Mouse (Mus musculus) liver, adult 2 months (tissue): ENCODE data around the gene Atp6v1g2.

Experiments used
- CTCF ChIP-seq: fragments of 200-500 bp; IDR thresholded peaks from 2 replicates; pipeline ENCODE4 v1.5.1; 2011; ENCODE audit warnings: low read depth, low read length, control low read depth
- POLR2A ChIP-seq: fragments of 200-500 bp; IDR thresholded peaks from 2 replicates; pipeline ENCODE4 v1.6.1; 2011; ENCODE audit warnings: low read length, control low read depth; ENCODE audit not compliant: insufficient read depth; ENCODE audit errors: extremely low read depth

- TF ChIP-seq CTCF (no peak), POLR2A (no peak)
These were observed 19.3 kb downstream of the Atp6v1g2 start for GRCm38 (mm10) chr17:35252619-35253292.
